Mouse (Mus musculus): Measurements from ENCODE around the gene Ric3. TPM values are rescaled to one million over a fixed set of nuclear protein-coding genes. Genes with fewer than 3 reads are reported as not detected.
A peak's percentile ranks its signal among the peaks of the same experiment; 100 is the strongest.
"Not testable (repeated sequence)": the region's sequence is repeated elsewhere in the genome, so short reads cannot be mapped to it uniquely, and the experiment has no call there.

Gene Ric3
- polyA plus RNA-seq (2015; fragmentation: Nextera tagmentation; extraction: Ambion mirVana): 0.58 and 0.83 TPM in 2 replicates

DNA sequence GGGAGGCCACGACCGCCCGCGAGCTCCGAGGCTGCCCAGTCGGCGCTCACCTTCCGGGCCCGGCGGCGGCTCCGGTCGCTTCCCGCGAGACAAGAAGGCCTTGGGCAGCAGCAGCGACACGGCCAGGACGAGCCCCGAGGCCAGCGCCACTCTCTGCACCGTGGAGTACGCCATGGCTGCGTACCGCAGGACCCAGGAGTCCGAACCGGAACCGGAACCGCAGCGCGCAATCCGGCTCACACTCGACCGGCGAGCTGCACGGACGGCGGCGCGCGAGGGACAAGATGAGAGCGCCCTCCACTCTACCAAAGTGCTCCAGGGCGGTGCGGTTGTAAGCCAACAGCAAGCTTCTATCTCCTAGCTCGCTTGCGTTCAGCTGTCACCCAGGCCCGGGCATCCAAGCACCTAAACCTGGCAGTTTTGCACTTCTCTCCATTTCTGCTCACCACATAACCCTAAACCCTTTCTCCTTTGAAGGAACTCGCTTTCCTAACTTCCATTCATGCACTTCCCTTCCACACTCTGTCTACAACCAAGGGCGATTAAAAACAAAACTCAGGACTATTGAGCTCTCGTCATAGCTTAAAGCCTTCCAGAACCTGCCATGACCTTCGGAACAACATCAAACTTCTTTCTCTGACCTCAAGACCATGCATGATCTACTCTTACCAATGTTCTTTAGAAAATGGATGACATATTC lies at the start of gene Ric3:
Ric3 (minus strand) TSS at position 219 of the 700 bp plus-strand sequence.
- TF ChIP-seq CTCF (IDR thresholded peaks at IDR 0.05): no peak

DNA sequence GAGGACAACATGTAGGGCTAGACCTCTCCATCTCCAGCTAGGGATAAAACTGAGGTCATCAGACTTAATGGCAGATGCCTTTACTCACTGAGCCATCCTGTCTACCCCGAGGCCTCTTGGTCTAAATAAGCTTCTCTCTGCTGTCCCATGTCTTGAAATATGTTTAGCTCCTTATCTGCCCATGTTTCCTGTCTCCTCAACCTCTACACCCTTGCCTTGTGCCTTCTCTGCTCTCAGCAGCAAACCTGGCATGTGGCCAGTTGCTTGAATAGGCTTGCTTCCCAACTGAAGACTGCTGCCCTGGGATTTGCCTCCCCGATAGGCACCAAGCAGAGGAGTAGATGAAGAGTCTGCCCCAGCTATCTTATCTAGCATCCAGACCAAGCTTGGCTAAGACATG lies 48.4 kb upstream of the Ric3 start:
- TF ChIP-seq EP300 (IDR thresholded peaks at IDR 0.05): no peak
- TF ChIP-seq CTCF (IDR thresholded peaks at IDR 0.05): no peak
- DNase-seq (ENCODE audit: low spot score) (no peak), ATAC-seq (no peak)
- Histone ChIP-seq H3K9ac (replicated peaks; ENCODE audit: low read depth) (no peak overlapping the region), H3K36me3 (ENCODE audit: insufficient read depth, low read length) (no peaks in the 10 kb centered on the region), H3K27ac (ENCODE audit: low read length) (no peak overlapping the region), H3K4me3 (ENCODE audit: low read depth, low read length) (no peak overlapping the region), H3K4me1 (ENCODE audit: insufficient read depth, low read depth, low read length) (no peaks in the 10 kb centered on the region), H3K27me3 (replicated peaks; ENCODE audit: insufficient read depth, low read length) (no peaks in the 10 kb centered on the region), H3K4me2 (replicated peaks; ENCODE audit: low read depth, low read length) (no peak overlapping the region), H3K9me3 (ENCODE audit: low read length) (no peaks in the 10 kb centered on the region)
- WGBS: 52% methylated on average over 2 of the region's 2 CpGs

More for the DNA sequence above, at the start of gene Ric3:
- ATAC-seq: no peak
- peak; percentile 4 for DNase-seq (ENCODE audit: low spot score)
- H3K9ac ChIP-seq (replicated peaks; ENCODE audit: low read depth): no peak within 1 kb of the TSS
- 5% methylated on average over 49 of the region's 50 CpGs for WGBS
- no peaks in the 10 kb centered on the region for H3K36me3 ChIP-seq (ENCODE audit: insufficient read depth, low read length)
- peak within 1 kb of the TSS; percentile 56 for H3K4me2 ChIP-seq (replicated peaks; ENCODE audit: low read depth, low read length)
- H3K4me3 ChIP-seq (ENCODE audit: low read depth, low read length): peak within 1 kb of the TSS; percentile 35
- H3K9me3 ChIP-seq (ENCODE audit: low read length): no peaks in the 10 kb centered on the region
- H3K4me1 ChIP-seq (ENCODE audit: insufficient read depth, low read depth, low read length): no peaks in the 10 kb centered on the region
- no peaks in the 10 kb centered on the region for H3K27me3 ChIP-seq (replicated peaks; ENCODE audit: insufficient read depth, low read length)
- no peak within 1 kb of the TSS for H3K27ac ChIP-seq (ENCODE audit: low read length)

DNA sequence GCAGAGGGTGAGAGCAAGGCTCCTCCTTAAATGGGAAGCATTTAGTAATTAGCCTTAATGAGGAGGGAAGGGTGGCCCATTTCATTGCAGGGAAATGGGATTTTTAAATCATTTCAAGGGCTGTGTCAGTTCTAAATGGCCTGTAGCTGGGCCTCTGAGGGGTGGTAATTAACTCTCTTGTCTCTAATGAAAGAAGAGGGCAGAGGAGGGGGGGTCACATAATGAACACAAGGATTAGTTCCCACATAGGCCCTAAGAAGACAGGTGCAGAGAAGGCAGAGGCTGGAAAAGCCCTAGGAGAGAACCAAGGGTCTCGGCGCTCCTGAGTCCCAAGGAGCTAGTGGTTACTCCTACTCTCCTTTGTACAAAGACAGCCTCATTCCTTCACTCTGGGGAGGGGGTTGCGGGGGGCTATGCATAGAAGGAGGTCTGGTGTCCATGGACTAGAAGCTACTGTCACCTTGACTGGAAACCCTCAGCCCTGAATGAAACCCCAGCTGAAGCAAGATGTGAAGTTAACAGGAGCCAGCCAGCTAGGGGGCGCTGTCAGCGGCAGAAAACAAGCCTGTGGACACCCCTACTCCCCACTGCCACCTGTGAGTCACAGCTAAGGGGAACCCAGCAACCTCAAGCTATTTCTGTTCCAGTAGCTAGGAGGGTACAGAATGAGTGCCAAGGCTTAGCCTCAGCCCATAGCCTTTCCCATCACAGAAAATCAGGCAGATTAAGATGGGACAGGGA lies 47.0 kb upstream of the Ric3 start:
- Histone ChIP-seq H3K4me1 (ENCODE audit: insufficient read depth, low read depth, low read length) (no peaks in the 10 kb centered on the region), H3K9ac (replicated peaks; ENCODE audit: low read depth) (no peak overlapping the region), H3K36me3 (ENCODE audit: insufficient read depth, low read length) (no peaks in the 10 kb centered on the region), H3K27me3 (replicated peaks; ENCODE audit: insufficient read depth, low read length) (no peaks in the 10 kb centered on the region), H3K4me3 (ENCODE audit: low read depth, low read length) (no peak overlapping the region), H3K4me2 (replicated peaks; ENCODE audit: low read depth, low read length) (no peak overlapping the region), H3K9me3 (ENCODE audit: low read length) (no peaks in the 10 kb centered on the region), H3K27ac (ENCODE audit: low read length) (no peak overlapping the region)
- WGBS: 68% methylated on average over 5 of the region's 5 CpGs
- ATAC-seq (no peak), DNase-seq (ENCODE audit: low spot score) (no peak)
- TF ChIP-seq EP300 (IDR thresholded peaks at IDR 0.05) (no peak), CTCF (IDR thresholded peaks at IDR 0.05) (0 out of 2 replicates have a peak, but pooled peaks have one; percentile 4)

GRCm38 (mm10) chr7:109129442-109129841 lies 46.3 kb upstream of the Ric3 start:
- Histone ChIP-seq H3K36me3 (ENCODE audit: insufficient read depth, low read length) (no peaks in the 10 kb centered on the region), H3K9me3 (ENCODE audit: low read length) (no peaks in the 10 kb centered on the region), H3K9ac (replicated peaks; ENCODE audit: low read depth) (no peak overlapping the region), H3K4me3 (ENCODE audit: low read depth, low read length) (no peak overlapping the region), H3K27me3 (replicated peaks; ENCODE audit: insufficient read depth, low read length) (no peaks in the 10 kb centered on the region), H3K4me2 (replicated peaks; ENCODE audit: low read depth, low read length) (no peak overlapping the region), H3K4me1 (ENCODE audit: insufficient read depth, low read depth, low read length) (no peaks in the 10 kb centered on the region), H3K27ac (ENCODE audit: low read length) (no peak overlapping the region)
- ATAC-seq (no peak), DNase-seq (ENCODE audit: low spot score) (peak; percentile 16)
- TF ChIP-seq EP300 (IDR thresholded peaks at IDR 0.05): no peak
- TF ChIP-seq CTCF (IDR thresholded peaks at IDR 0.05): no peak

- 68% methylated on average over 4 of the region's 4 CpGs for WGBS
Measured at GRCm38 (mm10) chr7:109115929-109116328, 32.8 kb upstream of the Ric3 start.

GRCm38 (mm10) chr7:109115488-109115887 lies 32.4 kb upstream of the Ric3 start:
- ATAC-seq; DNase-seq (ENCODE audit: low spot score); H3K4me3 ChIP-seq (ENCODE audit: low read depth, low read length); H3K9me3 ChIP-seq (ENCODE audit: low read length); H3K4me2 ChIP-seq (replicated peaks; ENCODE audit: low read depth, low read length); H3K27me3 ChIP-seq (replicated peaks; ENCODE audit: insufficient read depth, low read length); H3K27ac ChIP-seq (ENCODE audit: low read length); H3K4me1 ChIP-seq (ENCODE audit: insufficient read depth, low read depth, low read length); H3K9ac ChIP-seq (replicated peaks; ENCODE audit: low read depth); H3K36me3 ChIP-seq (ENCODE audit: insufficient read depth, low read length): not testable (repeated sequence)
- 60% methylated on average over 1 of the region's 4 CpGs for WGBS

More at GRCm38 (mm10) chr7:109115929-109116328, 32.8 kb upstream of the Ric3 start:
- no peak overlapping the region for H3K4me3 ChIP-seq (ENCODE audit: low read depth, low read length)
- H3K4me1 ChIP-seq (ENCODE audit: insufficient read depth, low read depth, low read length): no peaks in the 10 kb centered on the region
- TF ChIP-seq EP300 (IDR thresholded peaks at IDR 0.05): no peak
- TF ChIP-seq CTCF (IDR thresholded peaks at IDR 0.05): no peak
- H3K4me2 ChIP-seq (replicated peaks; ENCODE audit: low read depth, low read length): no peak overlapping the region
- H3K27me3 ChIP-seq (replicated peaks; ENCODE audit: insufficient read depth, low read length): no peaks in the 10 kb centered on the region
- no peak overlapping the region for H3K27ac ChIP-seq (ENCODE audit: low read length)
- no peaks in the 10 kb centered on the region for H3K9me3 ChIP-seq (ENCODE audit: low read length)
- DNase-seq (ENCODE audit: low spot score): no peak
- H3K36me3 ChIP-seq (ENCODE audit: insufficient read depth, low read length): no peaks in the 10 kb centered on the region
- no peak for ATAC-seq
- H3K9ac ChIP-seq (replicated peaks; ENCODE audit: low read depth): no peak overlapping the region
